Mouse (Mus musculus): ENCODE data around the gene Zfp128.
"Not testable (repeated sequence)": the region's sequence is repeated elsewhere in the genome, so short reads cannot be mapped to it uniquely, and the experiment has no call there.

Zfp128 gene

GRCm38 (mm10) chr7:12921705-12922465 lies 40.9 kb downstream of the Zfp128 start, which contains the start of gene Rps5:
Rps5 (plus strand) TSS chr7:12922290.
- in situ Hi-C loops (cut with MboI, MseI), result loop anchor here (5.0 kb wide), 1 partner anchor 55 kb away; the partner anchor contains the start of gene Zfp446

GRCm38 (mm10) chr7:12922729-12923128 lies 41.8 kb downstream of the Zfp128 start:
- in situ Hi-C loops (cut with MboI, MseI), result loop anchor here (5.0 kb wide), 1 partner anchor 55 kb away; the partner anchor contains the start of gene Zfp446

- in situ Hi-C loops (cut with MboI, MseI), result no loop called here
Measured at GRCm38 (mm10) chr7:12926316-12926715, 45.3 kb downstream of the Zfp128 start.

- in situ Hi-C loops (cut with MboI, MseI), result no loop called here
Measured at GRCm38 (mm10) chr7:12927191-12927680, 46.3 kb downstream of the Zfp128 start, which contains the start of gene Rnf225. Rnf225 (plus strand) TSS chr7:12927416.

- in situ Hi-C loops (cut with MboI, MseI), result no loop called here
Measured at GRCm38 (mm10) chr7:12927693-12928589, 47.0 kb downstream of the Zfp128 start.

- in situ Hi-C loops (cut with MboI, MseI), result no loop called here
Measured at GRCm38 (mm10) chr7:12933615-12934140, 52.7 kb downstream of the Zfp128 start.

- in situ Hi-C loops (cut with MboI, MseI), result no loop called here
Measured at GRCm38 (mm10) chr7:12934808-12935207, 53.8 kb downstream of the Zfp128 start.

GRCm38 (mm10) chr7:12937254-12937803 lies 56.4 kb downstream of the Zfp128 start:
- in situ Hi-C loops (cut with MboI, MseI), result not testable (repeated sequence)

- in situ Hi-C loops (cut with MboI, MseI), result no loop called here
Measured at GRCm38 (mm10) chr7:12940599-12940998, 59.6 kb downstream of the Zfp128 start.

Measured in T-helper 2 cell (primary cell).